Comparison of ENCODE assay signal across 8 mouse cellular contexts in the genomic region with DNA sequence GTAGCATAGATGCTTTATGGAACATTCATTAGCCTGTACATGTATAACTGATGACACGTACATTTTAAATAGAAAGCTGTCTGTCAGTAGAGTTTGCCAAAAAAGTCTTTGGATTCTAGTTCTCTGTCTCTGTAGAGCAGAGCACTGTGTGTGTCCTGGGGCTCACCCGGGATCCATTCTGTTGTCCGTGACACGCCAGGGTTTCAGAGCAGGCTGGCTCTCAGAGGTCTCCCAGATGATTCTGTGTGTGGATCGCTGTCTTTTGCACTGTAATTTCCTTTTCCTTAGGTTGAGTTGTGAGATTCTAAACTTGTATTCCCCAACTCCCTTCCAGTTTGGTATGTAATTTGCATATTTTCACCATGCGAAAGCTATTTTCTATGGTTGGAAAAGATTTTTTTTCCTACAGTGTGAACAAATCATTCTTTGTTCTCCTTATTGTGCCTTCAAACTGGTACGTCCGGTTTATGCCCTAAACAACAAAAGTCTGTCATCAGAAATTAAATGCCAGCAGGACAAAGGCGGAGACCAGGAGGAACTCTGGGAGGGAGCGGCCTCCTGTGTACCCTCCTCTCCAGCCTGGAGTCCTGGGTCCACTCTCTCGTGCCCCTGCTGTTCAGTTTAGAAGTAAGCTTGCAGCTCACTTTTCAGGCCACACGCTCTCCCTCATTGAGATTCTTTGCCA. TPM values are rescaled to one million over a fixed set of nuclear protein-coding genes. Genes with fewer than 3 reads are reported as not detected.
DNase-seq lines count a peak whose midpoint lies in the region; ATAC-seq and TF ChIP-seq lines count a peak whose summit lies in the region.

No protein-coding gene starts in this region.

- no peaks in the 10 kb centered on the region for H3K27me3 ChIP-seq in ES-Bruce4 (ENCODE audit: control insufficient read depth, insufficient read depth, low read length, poor library complexity, severe bottlenecking)
- H3K27me3 ChIP-seq in lung, embryonic 15.5 days, result no peaks in the 10 kb centered on the region
- H3K27me3 ChIP-seq in forebrain, embryonic 15.5 days, result no peaks in the 10 kb centered on the region

- H3K9me3 ChIP-seq in ES-Bruce4 (replicated peaks; ENCODE audit: control insufficient read depth, insufficient read depth, low read length, poor library complexity, severe bottlenecking), result no peaks in the 10 kb centered on the region
- H3K9me3 ChIP-seq in lung, embryonic 15.5 days, result no peaks in the 10 kb centered on the region
- no peaks in the 10 kb centered on the region for H3K9me3 ChIP-seq in forebrain, embryonic 15.5 days

- 54% methylated on average over 12 of the region's 12 CpGs for WGBS in lung, embryonic 15.5 days
- 36% methylated on average over 12 of the region's 12 CpGs for WGBS in forebrain, embryonic 15.5 days

- no peak for TF ChIP-seq CTCF in ES-Bruce4 (IDR thresholded peaks at IDR 0.05; ENCODE audit: low read depth, low read length)

- TF ChIP-seq POLR2A in ES-Bruce4 (IDR thresholded peaks at IDR 0.05; ENCODE audit: insufficient read depth, low read length), result no peak

- intact Hi-C loops in heart, postnatal 10 days (cut with DNase I), result no loop called here

- H3K9ac ChIP-seq in ES-Bruce4 (ENCODE audit: low read depth, poor library complexity, severe bottlenecking), result 0 out of 2 replicates have a peak overlapping the region, but pooled peaks have one; percentile 35
- H3K9ac ChIP-seq in lung, embryonic 15.5 days, result no peak overlapping the region
- no peak overlapping the region for H3K9ac ChIP-seq in forebrain, embryonic 15.5 days (replicated peaks)

- TF ChIP-seq EP300 in ES-Bruce4 (IDR thresholded peaks at IDR 0.05; ENCODE audit: insufficient read depth, low read depth, low read length), result no peak

- H3K36me3 ChIP-seq in ES-Bruce4 (ENCODE audit: control insufficient read depth, insufficient read depth, low read length, poor library complexity, severe bottlenecking), result no peaks in the 10 kb centered on the region
- H3K36me3 ChIP-seq in lung, embryonic 15.5 days, result no peaks in the 10 kb centered on the region
- H3K36me3 ChIP-seq in forebrain, embryonic 15.5 days, result no peaks in the 10 kb centered on the region

- no peak overlapping the region for H3K4me2 ChIP-seq in lung, embryonic 15.5 days
- H3K4me2 ChIP-seq in forebrain, embryonic 15.5 days (replicated peaks), result no peak overlapping the region

- DNase-seq in frontal cortex, postnatal 25 days (ENCODE audit: low spot score in 2 of 2), result no peak
- peak; percentile 21 to 35 for DNase-seq in heart, postnatal 10 days
- no peak for DNase-seq in spleen, postnatal 10 days (ENCODE audit: low spot score in 2 of 2)
- no peak for DNase-seq in right cerebral cortex, postnatal 25 days

- H3K27ac ChIP-seq in ES-Bruce4 (ENCODE audit: insufficient read depth, low read length), result peak overlapping the region; percentile 12; the same call in 1 of the 2 replicates
- H3K27ac ChIP-seq in lung, embryonic 15.5 days, result peak overlapping the region; percentile 71
- no peak overlapping the region for H3K27ac ChIP-seq in forebrain, embryonic 15.5 days (replicated peaks)

- no peak overlapping the region for H3K4me3 ChIP-seq in ES-Bruce4 (ENCODE audit: low read depth, low read length)
- H3K4me3 ChIP-seq in lung, embryonic 15.5 days, result no peak overlapping the region
- no peak overlapping the region for H3K4me3 ChIP-seq in forebrain, embryonic 15.5 days

- H3K4me1 ChIP-seq in ES-Bruce4 (ENCODE audit: control insufficient read depth, insufficient read depth, low read length), result no peaks in the 10 kb centered on the region
- H3K4me1 ChIP-seq in lung, embryonic 15.5 days, result peaks cover 14% of the 10 kb centered on the region
- H3K4me1 ChIP-seq in forebrain, embryonic 15.5 days, result peaks cover 4% of the 10 kb centered on the region; the same call in 1 of the 2 replicates

- ATAC-seq in frontal cortex, adult (ENCODE audit: low TSS enrichment), result peak; percentile 52; the same call in 1 of the 2 replicates
- peak; percentile 60; the same call in 1 of the 2 replicates for ATAC-seq in lung, embryonic 15.5 days (ENCODE audit: borderline replicate concordance, extremely low read depth, low FRiP score, low TSS enrichment)
- ATAC-seq in forebrain, embryonic 15.5 days (replicated peaks), result no peak

RNA-seq across cellular contexts. Expression of gene Bcas3, which starts 39.4 kb away (rescaled TPM):
- polyA plus RNA-seq in ES-Bruce4 (2011; ENCODE audit: insufficient read depth, insufficient read length, low read depth, missing spikeins), result 36.7 and 37.8 TPM in 2 replicates
- 10 to 100 TPM; 31.9 to 34.6 TPM for total RNA-seq in heart, postnatal 10 days (2021)
- polyA plus RNA-seq in lung, embryonic 15.5 days (2015; fragmentation: Nextera tagmentation; extraction: Ambion mirVana), result 30.8 and 32.5 TPM in 2 replicates
- polyA plus RNA-seq in forebrain, embryonic 15.5 days (2015; fragmentation: Nextera tagmentation; extraction: Ambion mirVana), result 25.3 and 30.1 TPM in 2 replicates

Comparison
In these comparisons a context has a peak if more than half of its experiments do, and no peak if none do; other contexts are left out.
1. DNase-seq: peak in heart, postnatal 10 days (2 of 2); none in frontal cortex, postnatal 25 days (0 of 2), spleen, postnatal 10 days (0 of 2) and right cerebral cortex, postnatal 25 days (single experiment).